Mouse (Mus musculus) CD4-positive, CD25-positive, alpha-beta regulatory T cell, adult 2 months (primary cell): Measurements from ENCODE around the gene Fam20a.

Source experiments
- DNase-seq: peaks from one replicate; pipeline ENCODE4 v3.0.0-alpha.2; 2012; ENCODE audit warnings: low read depth, low spot score

Gene Fam20a

DNA sequence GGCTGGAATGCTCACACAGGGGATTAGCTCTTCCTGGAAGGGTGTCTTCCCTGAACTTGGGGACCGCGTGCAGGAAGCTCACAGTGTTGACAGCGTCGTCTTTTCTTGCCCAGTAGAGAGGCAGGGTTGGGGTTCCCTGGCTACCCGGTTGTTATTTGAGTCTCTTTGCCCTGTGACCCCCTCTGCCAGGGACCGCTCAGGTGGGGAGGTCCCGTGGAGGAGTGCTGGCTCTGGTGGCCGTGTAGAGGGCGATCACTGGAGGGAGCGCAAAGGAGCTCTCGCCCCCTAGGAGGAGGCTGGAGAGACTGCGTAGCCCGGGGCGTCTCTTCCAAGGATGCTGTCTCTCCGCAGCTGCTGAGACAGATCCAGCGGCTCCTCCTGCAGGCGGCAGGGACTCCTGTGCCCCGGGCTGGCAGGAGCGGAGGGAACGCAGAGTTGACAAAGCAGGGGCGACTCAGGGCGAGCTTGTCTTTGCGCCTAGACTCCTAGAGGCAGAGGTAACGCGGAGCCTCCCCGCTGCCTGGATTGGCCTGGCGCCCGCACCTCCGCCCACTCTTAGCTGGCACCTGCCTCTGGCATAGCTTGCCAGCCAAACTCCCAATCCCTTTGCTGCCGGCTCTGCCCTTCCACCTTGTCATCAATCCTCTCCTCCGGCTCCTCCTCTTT lies at the start of gene Fam20a:
Gene Fam20a, minus strand, starts transcription at position 499 of the 666 bp plus-strand sequence.
- peak; percentile 30 for DNase-seq

DNA sequence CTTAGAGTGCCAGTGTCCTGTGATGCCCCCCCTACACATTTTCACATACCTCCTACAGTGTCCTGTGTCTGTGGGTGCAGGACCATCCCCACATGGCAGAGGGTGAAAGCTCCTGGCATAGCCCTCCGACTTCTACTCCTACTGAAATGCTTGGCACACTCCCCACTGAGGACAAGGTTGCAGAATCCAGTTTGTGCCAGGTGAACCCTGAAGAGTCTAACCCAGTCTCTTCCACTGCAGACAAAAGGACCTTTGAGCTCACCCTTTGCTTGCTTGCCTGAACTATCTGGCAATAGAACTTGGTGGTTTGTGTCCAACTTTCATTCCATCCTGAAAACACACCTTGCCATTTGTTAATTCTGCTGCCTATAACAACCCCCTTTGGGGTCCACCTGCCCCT lies 49.3 kb upstream of the Fam20a start:
- no peak for DNase-seq

DNA sequence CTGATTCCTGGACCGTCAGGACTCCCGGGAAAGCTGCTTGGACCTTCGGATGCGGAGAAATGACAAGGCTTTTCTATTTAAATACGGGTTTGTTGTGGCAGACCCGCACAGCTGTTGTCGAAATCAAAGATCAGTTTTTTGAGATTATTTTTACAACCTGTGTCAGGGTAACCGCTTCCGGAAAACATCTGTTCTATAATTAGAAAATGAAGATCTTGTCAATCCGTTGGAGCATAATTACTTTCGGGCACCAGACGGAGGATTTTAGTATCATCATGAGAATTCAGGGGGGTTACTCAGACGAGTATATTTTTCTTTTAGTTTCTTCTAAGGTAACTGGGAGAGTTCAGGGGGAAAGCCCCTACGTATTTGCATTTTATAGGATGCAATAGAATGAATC lies 48.1 kb upstream of the Fam20a start:
- DNase-seq: peak; percentile 25

DNA sequence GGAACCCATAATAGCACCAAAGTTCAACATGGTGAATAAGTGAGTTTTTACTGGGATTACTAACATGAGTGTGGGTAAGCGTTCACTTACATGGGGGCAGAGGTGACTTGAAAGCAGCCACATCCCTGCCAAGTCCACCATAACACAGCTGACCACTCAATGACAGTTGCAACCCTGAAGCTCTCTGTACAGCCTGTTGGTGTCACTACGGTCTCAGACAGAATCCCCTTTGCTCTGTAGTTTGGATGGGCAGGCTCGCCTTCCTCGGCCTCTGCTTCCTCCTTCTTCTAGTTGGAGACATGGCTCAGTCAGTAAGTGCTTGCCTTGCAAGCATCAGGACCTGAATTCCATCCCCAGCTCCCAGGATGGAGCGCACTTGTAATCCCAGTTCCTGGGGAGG lies 47.0 kb upstream of the Fam20a start:
- no peak for DNase-seq

DNA sequence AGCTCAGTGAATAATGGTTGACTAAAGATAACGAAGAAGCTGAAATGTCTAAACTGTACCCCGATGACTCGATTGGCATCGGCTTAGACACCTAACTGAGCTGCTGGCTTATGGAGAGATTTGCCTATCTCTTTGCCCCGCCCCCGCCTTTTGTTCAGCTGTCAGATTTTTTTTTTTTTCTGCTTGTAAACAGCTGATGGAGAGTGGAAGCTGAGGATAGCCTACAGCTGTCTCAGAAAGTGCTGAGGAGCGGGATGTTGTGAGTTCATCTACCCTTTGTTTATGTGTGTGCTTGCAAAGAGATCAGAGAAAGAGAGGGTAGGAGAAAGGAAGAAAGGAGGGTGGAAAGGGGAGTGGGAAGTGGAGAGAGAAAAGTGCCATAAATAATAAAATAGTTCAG lies 38.0 kb upstream of the Fam20a start:
- DNase-seq: no peak

DNA sequence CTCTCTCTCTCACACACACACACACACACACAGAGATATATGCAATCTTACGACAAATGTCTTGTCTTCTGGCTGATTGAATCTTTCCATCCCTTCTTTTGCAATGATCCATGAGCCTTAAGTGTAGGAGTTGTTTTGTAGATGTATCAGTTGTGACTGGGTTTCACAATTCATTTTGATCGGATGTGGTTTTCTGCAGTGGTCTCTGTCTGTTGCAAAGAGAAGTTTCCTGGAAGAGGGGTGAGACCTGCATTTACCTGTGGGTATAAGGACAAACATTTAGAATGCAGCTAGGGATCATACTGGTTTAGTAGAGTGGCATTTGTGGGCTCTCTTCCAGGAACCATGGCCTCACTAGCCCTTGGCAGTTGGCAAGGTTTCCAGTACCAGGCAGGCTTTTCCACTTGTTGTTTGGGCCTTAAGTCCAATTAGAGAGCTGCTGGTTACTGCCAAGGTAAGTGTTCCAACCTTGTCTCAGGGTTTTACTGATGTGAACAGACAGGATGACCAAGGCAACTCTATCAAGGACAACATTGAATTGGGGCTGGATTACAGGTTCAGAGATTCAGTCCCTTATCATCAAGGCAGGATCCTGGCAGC lies 36.6 kb upstream of the Fam20a start:
- DNase-seq: peak; percentile 22

DNA sequence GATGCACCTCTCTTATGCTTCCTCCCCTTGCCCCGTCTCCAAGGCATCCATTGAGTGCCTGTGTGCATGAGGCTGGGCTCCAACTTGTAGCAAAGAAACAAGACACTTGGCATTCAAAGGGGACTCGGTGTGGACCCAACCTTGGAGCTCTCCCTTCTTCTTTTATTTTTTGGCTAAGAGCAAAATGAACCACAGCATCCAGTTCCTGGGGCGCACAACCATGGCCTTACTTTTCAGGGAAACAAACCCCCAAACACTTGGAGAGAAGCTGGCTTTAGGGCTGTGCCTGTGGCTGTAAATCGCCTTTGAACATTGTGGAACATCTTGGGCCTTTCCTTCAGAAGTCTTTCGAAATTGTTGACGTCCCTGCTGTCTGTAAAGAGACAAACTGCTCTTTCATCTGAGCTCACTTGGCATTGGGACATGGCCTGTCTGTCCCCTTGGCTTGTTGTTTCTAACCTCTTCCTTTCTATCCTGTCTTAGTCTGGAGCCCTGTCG lies 32.1 kb upstream of the Fam20a start:
- DNase-seq: no peak

DNA sequence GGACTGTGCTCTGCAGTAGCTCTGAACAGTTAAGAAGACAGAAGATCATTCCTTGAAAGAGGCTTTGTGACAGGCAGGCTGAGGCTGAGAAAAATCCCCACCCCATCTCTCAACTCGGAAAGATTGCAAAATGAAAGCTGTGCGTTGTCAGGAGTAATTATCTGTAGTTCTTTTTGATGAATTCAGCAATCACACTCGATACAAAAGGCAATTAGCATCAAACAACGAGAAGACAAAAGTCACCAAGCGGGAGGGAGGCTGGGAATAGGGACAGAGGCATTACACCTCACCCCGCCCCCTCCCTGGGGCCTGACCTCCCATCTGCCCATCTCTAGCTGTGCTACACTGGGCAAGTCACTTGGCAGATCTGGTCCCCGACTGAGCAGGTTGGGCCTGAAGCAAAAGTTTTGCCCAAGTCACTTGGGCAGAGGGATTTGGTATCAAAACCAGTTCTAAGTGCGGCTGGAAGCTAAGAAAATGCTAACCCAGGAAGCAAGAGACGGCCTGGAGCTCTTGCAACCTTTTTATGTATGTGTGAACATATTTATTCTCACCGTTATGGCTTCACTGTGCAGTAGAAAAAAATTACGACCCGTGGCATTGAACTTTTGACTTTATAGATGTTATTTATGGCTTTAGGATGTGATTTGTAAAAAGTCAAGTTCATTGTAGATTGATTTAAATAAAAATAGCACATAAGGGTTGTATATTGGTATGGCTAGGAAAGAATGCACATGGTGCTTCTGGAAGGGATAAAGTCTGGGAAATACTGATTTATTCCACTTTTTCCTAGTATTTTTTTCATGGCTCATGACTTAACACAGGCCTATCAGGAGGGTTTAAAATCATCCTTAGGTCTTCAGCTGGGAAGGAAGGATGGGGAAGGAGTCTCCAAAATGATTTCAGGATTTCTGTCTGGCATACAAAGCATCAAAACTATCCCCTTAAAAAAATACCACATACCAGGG lies 29.8 kb upstream of the Fam20a start:
- no peak for DNase-seq

DNA sequence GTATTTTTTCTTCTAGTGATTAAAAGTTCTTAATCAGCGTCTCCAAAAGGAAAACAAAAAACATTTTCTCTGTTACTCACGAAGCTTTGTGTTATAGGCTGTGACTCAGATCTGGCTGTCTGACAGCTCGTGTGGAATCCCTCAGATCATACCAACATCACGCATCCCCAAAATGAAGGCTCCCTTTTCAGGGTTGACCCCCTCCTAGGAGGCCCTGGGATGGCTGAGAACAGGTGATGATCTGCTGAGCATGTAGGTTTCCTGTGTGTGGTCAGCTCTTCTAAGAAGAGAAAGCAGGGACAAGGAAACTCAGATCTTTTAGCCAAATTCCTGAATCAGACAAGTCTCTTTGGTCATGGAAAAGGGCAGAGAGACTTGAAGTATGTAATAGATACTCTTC lies 23.1 kb upstream of the Fam20a start:
- DNase-seq: no peak

DNA sequence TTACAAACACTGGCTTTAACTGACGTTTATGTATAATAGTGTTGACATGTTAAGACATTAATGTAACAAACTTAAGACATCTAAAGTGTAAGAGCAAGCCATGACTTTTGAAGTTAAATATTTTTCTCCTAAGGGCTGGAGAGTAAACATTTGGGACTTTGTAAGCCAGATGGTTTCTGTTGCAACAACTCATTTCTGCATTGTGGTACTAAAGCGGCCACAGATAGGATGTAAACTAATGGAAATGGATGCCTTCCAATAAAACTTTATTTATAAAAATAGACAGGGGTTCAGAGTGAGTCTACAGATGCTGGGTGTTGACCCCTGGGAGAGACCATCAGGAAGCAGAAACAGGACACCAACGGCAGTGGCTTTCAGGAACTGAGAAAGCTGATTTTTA lies 15.9 kb upstream of the Fam20a start:
- no peak for DNase-seq

DNA sequence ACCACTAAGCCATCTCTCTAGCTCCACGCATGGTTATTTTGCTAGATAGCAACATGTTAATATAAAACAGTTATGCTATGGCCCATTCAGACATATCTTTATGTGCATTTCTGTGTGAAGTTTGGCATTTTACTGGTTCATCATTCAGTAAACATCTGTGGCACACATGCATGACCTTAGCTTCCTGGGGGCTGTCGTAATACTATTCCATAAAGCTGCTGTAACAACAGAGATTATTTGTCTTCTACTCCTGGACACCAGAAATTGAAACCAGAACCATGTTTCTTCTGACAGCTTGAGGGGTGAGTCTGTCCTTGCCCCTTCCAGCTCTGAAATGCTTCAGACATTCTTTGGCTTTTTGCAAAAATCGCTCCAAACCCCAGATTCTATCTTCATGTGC lies 14.3 kb upstream of the Fam20a start:
- no peak for DNase-seq

DNA sequence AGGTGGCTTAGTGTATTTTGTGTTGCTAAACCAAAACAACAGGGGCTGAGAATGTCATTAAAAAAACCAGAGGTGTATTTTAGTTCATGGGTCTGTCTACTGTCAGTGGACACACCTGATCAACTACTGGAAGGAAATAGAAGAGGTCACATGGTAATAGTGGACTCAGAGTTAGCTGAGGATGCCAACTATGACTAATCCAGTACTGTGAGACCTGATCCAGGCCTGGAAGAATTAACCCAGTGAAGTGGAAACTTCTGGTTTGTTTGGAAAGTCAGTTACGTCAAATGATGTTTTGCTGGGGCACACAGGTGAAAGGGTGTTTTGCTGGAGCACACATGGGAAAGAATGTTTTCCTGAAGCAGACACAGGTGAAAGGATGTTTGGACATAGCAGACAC lies 12.3 kb upstream of the Fam20a start:
- no peak for DNase-seq

DNA sequence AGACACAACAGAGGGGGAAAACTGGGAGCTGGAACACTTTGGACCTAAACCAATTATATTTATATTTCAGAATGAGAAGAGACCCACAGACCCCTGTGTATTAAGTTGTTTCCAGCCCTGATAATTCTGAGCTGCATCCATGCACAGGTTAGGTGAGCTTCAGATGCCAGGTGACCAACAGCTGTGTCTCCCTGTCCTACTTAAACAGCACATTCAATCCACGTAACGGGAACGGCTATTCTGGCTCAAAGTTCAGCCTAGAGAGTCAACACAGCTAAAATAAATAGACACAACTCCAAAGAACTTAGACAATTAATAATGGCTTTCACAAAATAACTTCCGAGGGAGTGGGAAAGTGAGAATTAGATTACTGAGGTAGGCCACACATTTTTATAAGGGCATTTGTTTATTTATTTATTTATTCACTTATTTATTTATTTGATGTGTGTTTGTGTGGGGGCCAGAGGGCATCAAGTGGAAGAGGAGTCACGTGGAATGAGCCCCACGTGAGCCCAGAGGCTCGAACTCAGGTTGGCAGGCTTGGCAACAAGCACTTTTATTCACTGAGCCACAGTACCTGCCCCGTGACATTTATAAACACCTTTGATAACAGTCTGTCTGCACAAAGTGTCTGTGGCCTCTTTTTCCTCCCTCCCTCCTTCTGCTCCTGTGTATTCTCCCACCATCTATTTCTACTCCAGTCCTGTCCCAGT lies 10.8 kb upstream of the Fam20a start:
- no peak for DNase-seq

DNA sequence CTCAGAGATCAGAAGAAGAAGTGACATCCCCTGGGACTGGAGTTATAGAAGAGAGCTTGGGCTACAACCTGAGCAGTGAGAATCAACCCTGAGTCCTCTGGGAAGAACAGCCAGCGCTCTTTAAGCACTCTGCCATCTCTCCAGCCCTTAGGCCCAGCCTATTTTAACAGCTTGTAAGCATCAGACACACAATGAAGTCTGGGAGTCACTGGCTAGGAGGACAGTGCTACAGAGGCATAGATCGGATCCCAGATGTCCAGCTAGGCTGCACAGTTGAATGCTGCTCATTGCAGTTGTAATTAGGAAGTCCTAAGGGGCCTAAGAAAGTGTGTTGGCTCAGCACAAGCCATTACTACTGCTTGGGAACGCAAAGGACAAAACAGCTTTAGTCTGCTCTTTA lies 6.3 kb upstream of the Fam20a start:
- no peak for DNase-seq

DNA sequence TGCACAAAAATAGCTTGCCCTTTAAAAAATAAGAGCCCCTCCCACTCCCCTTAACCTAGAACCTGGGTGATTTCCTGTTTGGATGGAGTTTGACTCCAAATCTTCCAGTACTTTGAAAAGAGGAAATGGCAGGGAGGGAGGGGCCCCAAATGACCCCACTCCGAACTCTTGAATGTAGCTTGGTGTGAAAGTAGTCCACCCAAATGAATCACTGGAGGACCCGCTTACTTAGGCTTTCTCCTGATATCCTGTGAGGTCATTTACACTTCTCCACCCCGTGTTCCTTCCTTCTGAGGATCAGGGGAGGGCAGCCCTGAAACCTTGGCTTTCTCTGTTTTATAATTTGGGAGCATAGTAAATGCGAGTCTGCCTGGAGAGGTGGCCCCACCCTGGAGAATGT lies 632 bp upstream of the Fam20a start:
- DNase-seq: peak; percentile 7

GRCm38 (mm10) chr11:109721320-109721780 lies 729 bp downstream of the Fam20a start:
- DNase-seq: peak; percentile 36

- no peak for DNase-seq
Observed at GRCm38 (mm10) chr11:109720809-109721319, 1.2 kb downstream of the Fam20a start.

GRCm38 (mm10) chr11:109719399-109719798 lies 2.7 kb downstream of the Fam20a start:
- DNase-seq: no peak

GRCm38 (mm10) chr11:109717966-109718895 lies 3.8 kb downstream of the Fam20a start:
- no peak for DNase-seq

DNA sequence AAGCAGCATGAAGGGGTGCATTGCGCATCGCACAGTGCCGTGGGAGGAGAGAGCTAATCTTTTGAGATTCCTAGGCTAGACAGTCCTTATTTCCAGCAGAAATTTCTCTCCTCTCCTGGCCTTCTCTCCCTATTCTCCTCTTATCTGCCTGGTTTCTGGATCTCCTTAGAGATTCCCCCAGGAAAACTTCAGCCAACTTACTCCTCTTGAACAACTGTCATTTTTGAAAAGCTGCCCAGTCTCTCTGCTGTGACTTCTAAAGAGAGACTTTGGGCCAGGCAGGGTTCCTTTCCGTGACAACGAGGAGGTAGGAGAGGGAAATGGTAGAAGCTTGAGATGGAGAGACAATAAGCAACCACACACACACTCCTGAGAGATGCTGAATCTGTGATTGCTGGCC lies 4.6 kb downstream of the Fam20a start:
- no peak for DNase-seq
